Mouse (Mus musculus) hindbrain, postnatal 0 days (tissue): ENCODE results near the gene Ambra1. TPM values are rescaled to one million over a fixed set of nuclear protein-coding genes. Genes with fewer than 3 reads are reported as not detected.

Experiments used
- ATAC-seq: fragments of 200-750 bp; cut with Nextera tagmentation; 2 replicates; pipeline ENCODE4 v1.8.0; 2017; ENCODE audit warnings: mild to moderate bottlenecking, moderate TSS enrichment, moderate library complexity
- DNase-seq: peaks from one replicate; pipeline ENCODE4 v3.0.0-alpha.2; 2015; ENCODE audit warnings: low spot score
- H3K27ac ChIP-seq: fragments of 300-500 bp; sonication (generic); 2 replicates; pipeline ENCODE4 v1.5.1; 2014; ENCODE audit warnings: mild to moderate bottlenecking
- H3K27me3 ChIP-seq: fragments of 300-500 bp; sonication (generic); 2 replicates; pipeline ENCODE4 v1.6.1; 2014; ENCODE audit warnings: low read length, mixed read lengths; ENCODE audit not compliant: insufficient read depth
- H3K36me3 ChIP-seq: fragments of 300-500 bp; sonication (generic); 2 replicates; pipeline ENCODE4 v1.6.1; 2014; ENCODE audit warnings: low read length, mixed read lengths; ENCODE audit not compliant: insufficient read depth
- H3K4me1 ChIP-seq: fragments of 300-500 bp; sonication (generic); 2 replicates; pipeline ENCODE4 v1.6.1; 2014; ENCODE audit warnings: antibody characterized with exemption, low read length, mixed read lengths; ENCODE audit not compliant: insufficient read depth
- H3K4me2 ChIP-seq: fragments of 300-500 bp; sonication (generic); 2 replicates; pipeline ENCODE4 v1.6.1; 2014; ENCODE audit warnings: low read depth, mild to moderate bottlenecking, low read length, moderate library complexity, mixed read lengths
- H3K4me3 ChIP-seq: fragments of 300-500 bp; sonication (generic); 2 replicates; pipeline ENCODE4 v1.5.1; 2014; ENCODE audit warnings: low read length
- H3K9ac ChIP-seq: fragments of 300-500 bp; sonication (generic); replicated peaks from 2 replicates; pipeline ENCODE4 v1.6.1; 2014; ENCODE audit warnings: mild to moderate bottlenecking, low read length, moderate library complexity, mixed read lengths
- H3K9me3 ChIP-seq: fragments of 300-500 bp; sonication (generic); 2 replicates; pipeline ENCODE4 v1.6.1; 2016; ENCODE audit warnings: low read length, mixed read lengths
- CTCF ChIP-seq: IDR thresholded peaks from 2 replicates; pipeline ENCODE4 v1.5.1; 2016; ENCODE audit warnings: antibody characterized with exemption, control low read depth, low read depth
- WGBS: fragments of 180-500 bp; shearing (Covaris S2); extraction: QIAGEN DNeasy Blood & Tissue Kit; methylation state at CpG from one replicate; pipeline ENCODE4 v1.1.7; 2014; 5-methylcytosine and 5-hydroxymethylcytosine counted together
- microRNA-seq, 2 experiments: library from miRNA; unstranded; fragments of <30 nt; microRNA quantifications; one replicate each; pipeline ENCODE4; 2016
- polyA plus RNA-seq: library from polyadenylated mRNA; unstranded; fragments of >200 nt; fragmentation: Nextera tagmentation; extraction: Ambion mirVana; gene quantifications from 2 replicates; pipeline ENCODE4 v1.2.1, GENCODE M21; 2015
- total RNA-seq: library from RNA; depleted of rRNA; stranded (reverse); fragments of >200 nt; gene quantifications from 2 replicates; pipeline ENCODE4 v1.2.3, GENCODE M21; 2014; rRNA removed

Ambra1 gene
- total and polyA plus RNA-seq, 2 experiments from 2014 or later, result 15.7 to 50.6 TPM

GRCm38 (mm10) chr2:91966367-91966766 is 236.4 kb downstream of the Ambra1 start:
- Histone ChIP-seq H3K4me1 (peaks cover 18% of the 10 kb centered on the region), H3K36me3 (no peaks in the 10 kb centered on the region), H3K9ac (no peak overlapping the region), H3K4me3 (no peak overlapping the region), H3K9me3 (no peaks in the 10 kb centered on the region), H3K4me2 (no peak overlapping the region), H3K27ac (no peak overlapping the region), H3K27me3 (no peaks in the 10 kb centered on the region)
- TF ChIP-seq CTCF, result no peak
- DNase-seq, result no peak
- 87% methylated on average over 5 of the region's 5 CpGs for whole genome bisulfite sequencing
- ATAC-seq, result no peak

- TF ChIP-seq CTCF, result no peak
- no peak overlapping the region; the same call in 1 of the 2 replicates for H3K9ac ChIP-seq
- no peak for DNase-seq
Observed at GRCm38 (mm10) chr2:91967962-91968361, 238.0 kb downstream of the Ambra1 start.

More at GRCm38 (mm10) chr2:91967962-91968361, 238.0 kb downstream of the Ambra1 start:
- H3K4me1 ChIP-seq, result peaks cover 12% of the 10 kb centered on the region
- no peaks in the 10 kb centered on the region for H3K36me3 ChIP-seq
- no peak overlapping the region for H3K4me3 ChIP-seq
- WGBS, result 60% methylated on average over 11 of the region's 11 CpGs
- H3K27ac ChIP-seq, result peak overlapping the region; percentile 36; the same call in 1 of the 2 replicates
- H3K9me3 ChIP-seq, result no peaks in the 10 kb centered on the region
- no peaks in the 10 kb centered on the region for H3K27me3 ChIP-seq
- H3K4me2 ChIP-seq, result no peak overlapping the region
- no peak for ATAC-seq

Small RNAs within 50 kb of the gene (microRNA-seq; reads per million reads assigned to microRNA genes)
- 0 reads per million in 2 experiments for gene Mir6999

Other genes with a start within 250 kb of the Ambra1 start
- gene Ckap5, start 203.4 kb upstream of the Ambra1 start, total RNA-seq, result 101 and 104 TPM in 2 replicates
- gene Ckap5, start 203.4 kb upstream of the Ambra1 start, polyA plus RNA-seq, result 103 and 109 TPM in 2 replicates
- not detected in 2 replicates for gene F2, start 93.7 kb upstream of the Ambra1 start, total RNA-seq
- gene F2, start 93.7 kb upstream of the Ambra1 start, polyA plus RNA-seq, result 0.14 TPM in 1 of 2 replicates, not detected in the other
- 25.7 and 27.8 TPM in 2 replicates for gene Zfp408, start 80.3 kb upstream of the Ambra1 start, total RNA-seq
- gene Zfp408, start 80.3 kb upstream of the Ambra1 start, polyA plus RNA-seq, result 12.2 and 12.7 TPM in 2 replicates
- gene Arhgap1, start 80.3 kb upstream of the Ambra1 start, total RNA-seq, result 95.8 and 107 TPM in 2 replicates
- 81.9 and 85.1 TPM in 2 replicates for gene Arhgap1, start 80.3 kb upstream of the Ambra1 start, polyA plus RNA-seq
- gene Atg13, start 19.6 kb upstream of the Ambra1 start, total RNA-seq, result 21.2 and 25.2 TPM in 2 replicates
- 24.7 and 24.8 TPM in 2 replicates for gene Atg13, start 19.6 kb upstream of the Ambra1 start, polyA plus RNA-seq
- 16.6 and 19.9 TPM in 2 replicates for gene Harbi1, start 19.3 kb upstream of the Ambra1 start, total RNA-seq
- gene Harbi1, start 19.3 kb upstream of the Ambra1 start, polyA plus RNA-seq, result 12.0 TPM in 2 replicates
- 3.3 and 4.4 TPM in 2 replicates for gene Chrm4, start 197.1 kb downstream of the Ambra1 start, total RNA-seq
- gene Chrm4, start 197.1 kb downstream of the Ambra1 start, polyA plus RNA-seq, result 0.75 and 0.93 TPM in 2 replicates
- gene Mdk, start 202.2 kb downstream of the Ambra1 start, total RNA-seq, result 54.9 and 78.4 TPM in 2 replicates
- gene Mdk, start 202.2 kb downstream of the Ambra1 start, polyA plus RNA-seq, result 167 and 171 TPM in 2 replicates
- gene Gm9821, start 215.6 kb downstream of the Ambra1 start, total RNA-seq, result not detected in 2 replicates
- 0.08 TPM in 1 of 2 replicates, not detected in the other for gene Gm9821, start 215.6 kb downstream of the Ambra1 start, polyA plus RNA-seq
- 150 and 163 TPM in 2 replicates for gene Dgkz, start 245.7 kb downstream of the Ambra1 start, total RNA-seq
- 40.7 and 41.2 TPM in 2 replicates for gene Dgkz, start 245.7 kb downstream of the Ambra1 start, polyA plus RNA-seq